Mouse (Mus musculus): ENCODE data around the gene 4930432M17Rik.

GRCm38 (mm10) chr3:121672135-121672790 lies 1.7 kb downstream of the 4930432M17Rik start:
- TF ChIP-seq CTCF (IDR thresholded peaks at IDR 0.05; ENCODE audit: borderline replicate concordance, insufficient read depth, low read length) (no peak), POLR2A (IDR thresholded peaks at IDR 0.05; ENCODE audit: low read depth, low read length) (no peak)
